Mouse (Mus musculus) natural killer cell, adult 2 months (primary cell): ENCODE results near the gene Ank2.

Experiments
- DNase-seq, 2 experiments: peaks; one replicate each; pipeline ENCODE4 v3.0.0; 2022; ENCODE audit warnings: low spot score in 2 of 2

Gene Ank2

GRCm38 (mm10) chr3:127498742-127499400 lies at the start of gene Ank2:
Gene Ank2 (minus strand): TSS chr3:127499350.
- no peak for DNase-seq

DNA sequence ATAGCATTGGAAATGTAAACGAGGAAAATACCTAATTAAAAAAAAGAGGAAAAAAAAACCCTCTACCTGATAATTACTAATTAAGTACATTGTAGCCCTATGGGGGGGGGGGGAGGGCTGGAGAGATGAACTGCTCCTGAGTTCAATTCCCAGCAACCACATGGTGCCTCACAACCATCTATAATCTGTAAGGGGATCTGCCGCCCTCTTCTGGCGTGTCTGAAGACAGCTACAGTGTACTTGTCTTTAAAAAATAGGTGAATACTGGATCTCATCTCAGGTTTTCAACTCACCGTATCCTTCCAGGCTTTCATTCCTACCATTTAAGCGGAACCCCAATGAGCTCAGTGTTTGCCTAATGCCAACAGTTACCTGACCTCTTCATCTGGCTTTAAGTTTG lies 48.7 kb upstream of the Ank2 start:
- peak in 1 of 2 experiments; percentile 12 for DNase-seq

- no peak for DNase-seq
These were observed 45.5 kb upstream of the Ank2 start for GRCm38 (mm10) chr3:127544610-127545121.

- DNase-seq: no peak
These were observed 44.8 kb upstream of the Ank2 start for GRCm38 (mm10) chr3:127543976-127544375.

GRCm38 (mm10) chr3:127539193-127539592 lies 40.0 kb upstream of the Ank2 start:
- no peak for DNase-seq

DNA sequence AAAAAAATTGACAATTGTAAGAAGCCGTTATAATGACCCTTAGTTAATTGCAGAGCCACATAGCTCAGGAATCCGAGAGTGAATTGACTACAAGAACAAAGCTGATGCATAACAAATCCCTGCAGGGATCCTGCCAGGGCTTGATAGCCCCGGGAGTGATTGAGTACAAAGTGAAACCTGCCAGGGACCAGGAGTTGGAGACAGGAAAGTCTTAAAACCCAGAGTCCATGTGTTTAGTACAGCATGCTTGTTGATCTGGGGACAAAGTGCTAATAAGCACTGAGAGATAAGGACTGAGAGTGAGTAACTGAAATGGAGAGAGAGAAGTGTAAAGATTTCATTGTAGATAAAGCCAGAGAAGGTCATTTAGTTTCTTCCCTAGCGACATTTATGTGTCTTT lies 31.1 kb upstream of the Ank2 start:
- no peak for DNase-seq

DNA sequence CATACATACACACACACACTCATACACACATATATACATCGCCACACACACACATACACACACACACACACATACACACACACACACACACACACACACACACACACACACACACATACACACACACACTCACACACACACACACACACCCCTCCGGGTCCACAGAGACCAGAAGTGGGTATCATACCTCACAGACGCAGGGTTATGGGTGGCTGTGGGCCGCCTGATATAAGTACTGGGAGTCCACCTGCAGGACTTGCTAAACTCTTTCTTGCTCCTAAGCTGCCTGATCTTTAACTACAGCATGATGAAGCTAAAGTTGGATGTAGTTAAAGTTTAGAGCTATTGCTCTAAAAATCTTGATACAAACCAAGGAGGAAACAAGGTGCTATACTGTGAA lies 30.7 kb upstream of the Ank2 start:
- DNase-seq: no peak

- no peak for DNase-seq
These were observed 30.1 kb upstream of the Ank2 start for GRCm38 (mm10) chr3:127529210-127529609.

GRCm38 (mm10) chr3:127527465-127528034 lies 28.4 kb upstream of the Ank2 start:
- no peak for DNase-seq

DNA sequence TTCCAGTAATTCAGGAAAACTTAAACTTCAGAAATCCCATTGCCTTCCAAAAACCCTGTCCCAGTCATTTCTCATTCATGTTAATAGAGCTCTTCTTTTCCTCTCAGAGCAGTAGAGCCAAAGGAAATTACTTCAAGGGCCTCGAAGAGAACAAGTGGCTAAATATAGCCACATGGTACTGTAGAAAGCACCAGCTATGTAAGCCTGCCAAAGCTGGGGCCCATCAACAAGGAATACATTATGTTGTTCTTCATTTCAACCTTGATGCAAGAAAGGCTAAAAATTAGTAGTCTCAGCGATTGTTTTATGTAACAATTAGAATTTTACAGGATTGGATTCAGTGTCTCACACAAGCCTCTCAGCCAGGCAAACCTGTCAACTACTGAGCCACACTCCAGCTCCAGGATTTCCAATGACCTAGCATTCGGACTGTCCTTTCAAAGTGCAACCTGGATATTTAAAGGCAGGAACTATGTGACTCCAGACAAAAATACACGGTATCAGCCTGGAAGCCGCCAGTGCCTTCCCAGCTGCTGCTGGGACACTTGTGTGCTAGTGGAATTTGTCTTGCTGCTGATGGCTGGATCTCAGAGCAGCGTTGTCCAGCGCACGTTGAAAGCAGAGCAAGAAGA lies 26.2 kb upstream of the Ank2 start:
- no peak for DNase-seq

DNA sequence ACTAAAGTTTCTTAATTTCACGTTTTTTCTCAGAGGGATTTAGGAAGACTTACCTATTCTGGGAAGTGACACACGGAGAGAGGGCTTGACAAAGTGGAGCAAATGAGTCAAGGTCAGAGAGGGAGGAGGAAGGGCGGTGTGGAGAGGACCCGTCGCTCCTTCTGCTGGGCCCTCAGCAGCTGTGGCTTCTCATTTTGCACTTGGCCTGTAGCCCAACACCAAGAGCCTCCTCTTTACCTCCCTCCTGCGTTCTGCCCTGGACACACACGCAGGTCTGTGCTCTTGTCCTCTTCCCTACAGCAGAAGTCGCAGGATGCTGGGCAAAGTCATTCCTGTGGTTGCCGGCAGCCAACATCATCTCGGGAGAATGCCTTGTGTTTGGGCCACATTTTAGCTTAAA lies 22.0 kb upstream of the Ank2 start:
- no peak for DNase-seq

GRCm38 (mm10) chr3:127520300-127520699 lies 21.1 kb upstream of the Ank2 start:
- DNase-seq: no peak

- DNase-seq: no peak
These were observed 16.1 kb upstream of the Ank2 start for GRCm38 (mm10) chr3:127515251-127515650.

DNA sequence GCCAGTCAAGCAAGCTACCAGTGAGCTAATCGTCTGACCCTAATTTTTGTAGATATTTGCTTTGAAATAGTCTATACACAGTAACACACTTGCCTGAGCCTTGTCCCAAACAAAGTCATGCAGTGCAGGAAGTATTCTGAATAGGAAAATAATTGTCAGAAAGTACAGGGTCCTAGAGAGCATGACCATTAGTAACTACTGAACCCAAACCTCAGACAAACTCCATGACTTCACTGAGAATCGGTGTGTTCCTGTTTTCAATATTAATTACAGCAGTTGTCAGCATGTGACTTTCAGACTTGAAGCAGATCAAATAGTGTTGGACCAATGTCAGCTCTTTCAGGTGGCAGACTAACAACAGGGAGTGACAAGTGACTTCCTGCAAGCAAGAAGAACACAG lies 14.5 kb upstream of the Ank2 start:
- no peak for DNase-seq

- no peak for DNase-seq
These were observed 13.7 kb upstream of the Ank2 start for GRCm38 (mm10) chr3:127512794-127513335.

GRCm38 (mm10) chr3:127511786-127512746 lies 12.9 kb upstream of the Ank2 start:
- DNase-seq: no peak

GRCm38 (mm10) chr3:127507878-127508783 lies 9.0 kb upstream of the Ank2 start:
- DNase-seq: no peak

GRCm38 (mm10) chr3:127498197-127498741 lies 881 bp downstream of the Ank2 start:
- DNase-seq: no peak

GRCm38 (mm10) chr3:127492663-127493062 lies 6.5 kb downstream of the Ank2 start:
- DNase-seq: no peak

DNA sequence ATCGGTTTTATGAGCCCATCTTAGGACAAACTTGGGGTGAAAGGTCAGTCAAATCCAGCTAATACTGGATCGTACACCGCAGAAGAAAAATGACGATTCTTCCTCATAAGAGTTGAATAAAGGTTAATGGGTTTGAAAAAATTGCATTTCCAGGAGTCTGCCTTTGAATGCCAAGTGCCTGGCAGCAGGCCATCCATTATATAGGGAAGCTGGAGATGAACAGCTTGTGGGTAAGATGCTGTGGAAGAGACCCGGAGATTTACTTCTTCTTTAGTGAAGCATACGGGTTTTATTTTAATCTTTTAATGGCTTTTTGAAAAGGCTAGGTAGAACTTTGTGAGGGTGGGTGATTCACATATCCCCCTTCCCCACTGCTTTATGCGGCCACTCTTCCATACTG lies 11.8 kb downstream of the Ank2 start:
- DNase-seq: no peak
